Mouse (Mus musculus): ENCODE measurements around the gene Ccdc113.

GRCm38 (mm10) chr8:95528750-95529310, 5.1 kb upstream of the Ccdc113 start:
- no peak for TF ChIP-seq CTCF (IDR thresholded peaks at IDR 0.05; ENCODE audit: extremely low read depth, insufficient read length, insufficient replicate concordance, low read depth, low read length)
- TF ChIP-seq POLR2A (IDR thresholded peaks at IDR 0.05; ENCODE audit: low read depth, low read length) = no peak
